Mouse (Mus musculus) erythroblast, embryonic 14.5 days (primary cell): ENCODE results near the gene Obscn.

Source experiments
- GATA1 ChIP-seq: IDR thresholded peaks from 2 replicates; pipeline ENCODE4 v1.6.1; 2012; ENCODE audit warnings: low read length, inconsistent platforms, mixed read lengths
- TAL1 ChIP-seq: IDR thresholded peaks from 3 replicates; pipeline ENCODE4 v1.6.1; 2012; ENCODE audit warnings: low read length, inconsistent platforms, mixed read lengths

DNA sequence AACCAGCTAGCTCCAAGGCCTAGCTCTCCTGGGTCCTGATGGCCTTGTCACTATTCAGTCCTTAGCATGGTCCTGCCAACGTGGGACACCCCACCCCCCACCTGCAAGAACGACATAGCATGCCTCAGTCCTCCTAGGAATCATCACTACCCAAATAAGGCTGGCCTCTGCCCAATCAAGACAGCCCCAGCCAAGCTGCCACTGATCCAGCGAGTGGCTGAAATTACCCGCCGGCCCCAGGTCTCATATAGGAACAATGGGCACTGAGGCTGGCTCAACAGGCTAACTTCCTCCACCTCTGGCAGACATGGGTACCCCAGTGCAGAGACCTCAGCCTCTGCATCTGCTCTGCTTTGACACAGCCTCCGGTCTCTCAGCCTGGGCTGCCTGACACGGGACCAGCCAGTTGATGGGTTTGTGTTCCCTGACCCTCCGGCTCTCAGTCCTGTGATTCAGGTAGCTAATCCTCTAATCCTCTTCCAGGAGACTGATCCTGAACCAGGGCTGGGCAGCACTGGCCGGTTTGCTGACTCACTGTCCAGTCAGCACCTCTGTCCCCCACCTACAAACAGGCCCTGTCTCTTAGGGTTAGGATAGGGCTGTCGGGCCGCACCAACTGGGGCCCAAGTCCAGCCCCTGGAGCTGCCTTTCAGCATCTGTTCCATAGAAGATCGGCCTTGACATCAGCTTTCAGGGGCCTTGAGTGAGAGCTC, 948 bp upstream of the Obscn start:
- TF ChIP-seq GATA1 (no peak), TAL1 (no peak)
